Mouse (Mus musculus) left cerebral cortex, adult 2 months (tissue): Measurements from ENCODE around the gene Rnf38. TPM values are rescaled to one million over a fixed set of nuclear protein-coding genes. Genes with fewer than 3 reads are reported as not detected.

ENCODE experiments used
- DNase-seq, 2 experiments: peaks; one replicate each; pipeline ENCODE4 v3.0.0; 2021 to 2022; ENCODE audit warnings: low spot score in 2 of 2, mixed read lengths in 1 of 2; ENCODE audit errors: extremely low spot score in 1 of 2
- H3K27ac ChIP-seq: fragments of 200-600 bp; 2 replicates; pipeline ENCODE4 v1.8.1; 2022
- H3K4me3 ChIP-seq: fragments of 200-600 bp; 2 replicates; pipeline ENCODE4 v1.8.1; 2022
- CTCF ChIP-seq: fragments of 200-600 bp; IDR thresholded peaks from 2 replicates; pipeline ENCODE4 v1.8.1; 2022; ENCODE audit warnings: antibody characterized with exemption, mild to moderate bottlenecking, moderate library complexity
- intact Hi-C: fragments of 180-260 bp; cut with DNase I; formaldehyde crosslinking; loops from one replicate; pipeline ENCODE4 v1.15.1; 2025
- total RNA-seq, 2 experiments: library from RNA; stranded (reverse); gene quantifications; 2 replicates each; pipeline ENCODE4 v1.2.3; 2021

Gene Rnf38
- total RNA-seq, 2 experiments from 2014 or later, result 63.0 to 73.4 TPM

DNA sequence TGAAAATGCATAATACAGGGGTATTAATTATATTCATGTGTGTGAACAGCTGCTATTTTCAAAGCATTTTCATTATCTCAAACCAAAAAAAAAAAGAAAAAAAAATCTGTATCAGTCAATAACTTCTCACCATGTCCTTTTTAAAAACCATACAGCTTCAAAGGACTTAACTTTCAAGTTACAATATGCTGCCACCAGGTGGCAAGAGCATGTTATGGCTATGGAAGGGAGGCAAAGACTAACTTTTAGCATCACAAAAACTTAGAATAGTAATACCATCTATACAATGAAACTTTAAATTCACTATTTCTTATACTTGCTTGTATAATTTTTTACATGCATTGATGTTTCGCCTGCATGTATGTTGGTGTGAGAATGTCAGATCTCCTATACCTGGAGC is 33.6 kb downstream of the Rnf38 start:
- no peak overlapping the region for H3K27ac ChIP-seq
- DNase-seq, result no peak
- TF ChIP-seq CTCF, result peak; percentile 74
- intact Hi-C loops, result loop anchor here (10.0 kb wide), 1 partner anchor 95 kb away; no protein-coding TSS in a partner anchor
- H3K4me3 ChIP-seq, result no peak overlapping the region

- H3K27ac ChIP-seq, result no peak overlapping the region
- no peak overlapping the region for H3K4me3 ChIP-seq
- DNase-seq, result no peak
- no peak for TF ChIP-seq CTCF
- intact Hi-C loops, result no loop called here
Observed at GRCm38 (mm10) chr4:44187431-44187830, 46.2 kb downstream of the Rnf38 start.

DNA sequence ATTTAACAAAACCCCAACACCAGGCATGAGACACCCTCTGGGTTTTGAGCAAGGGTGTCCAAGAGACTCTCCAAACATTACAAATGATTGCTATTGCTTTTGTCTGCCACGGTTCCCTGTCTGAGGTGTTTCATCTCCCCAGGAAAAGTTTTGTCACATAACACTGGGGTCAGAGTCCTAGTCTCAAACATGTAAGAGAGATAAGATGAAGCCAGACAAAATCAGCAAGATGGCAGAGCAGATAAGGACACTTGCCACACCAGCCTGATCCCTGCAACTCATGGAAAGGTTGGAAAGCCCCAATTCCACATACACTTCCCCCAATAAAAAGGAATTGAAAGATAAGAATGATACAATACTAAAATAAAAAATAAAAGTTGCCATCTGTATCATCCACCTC is 49.7 kb downstream of the Rnf38 start:
- no peak for DNase-seq
- H3K27ac ChIP-seq, result no peak overlapping the region
- intact Hi-C loops, result no loop called here

GRCm38 (mm10) chr4:44179748-44180147 is 53.8 kb downstream of the Rnf38 start:
- H3K4me3 ChIP-seq, result no peak overlapping the region
- intact Hi-C loops, result no loop called here
- TF ChIP-seq CTCF, result no peak
- H3K27ac ChIP-seq, result no peak overlapping the region
- no peak for DNase-seq

More for the DNA sequence above, 49.7 kb downstream of the Rnf38 start:
- no peak overlapping the region for H3K4me3 ChIP-seq
- TF ChIP-seq CTCF, result no peak

DNA sequence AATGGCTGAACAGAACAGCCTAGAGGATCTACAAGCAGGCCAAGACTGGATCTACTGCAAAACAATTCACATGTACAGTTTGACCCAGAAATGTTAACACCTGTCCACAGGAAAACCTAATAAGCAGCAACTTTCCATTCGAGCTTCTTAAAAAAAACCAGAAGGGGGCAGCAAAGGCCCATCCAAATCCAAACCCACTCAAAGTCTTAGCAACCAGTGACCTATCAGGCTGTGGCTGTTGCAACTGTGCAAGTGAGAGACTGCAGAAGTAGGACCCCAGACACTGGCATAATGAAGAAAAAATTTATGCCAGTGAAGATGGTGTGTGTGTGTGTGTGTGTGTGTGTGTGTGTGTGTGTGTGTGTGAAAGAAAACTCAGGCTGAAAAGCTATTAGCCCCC is 60.4 kb downstream of the Rnf38 start:
- no peak overlapping the region for H3K27ac ChIP-seq
- peak; percentile 72 for TF ChIP-seq CTCF
- DNase-seq, result peak; percentile 28 to 43
- intact Hi-C loops, result loop anchor here (1.0 kb wide), 1 partner anchor 119 kb away; no protein-coding TSS in a partner anchor
- no peak overlapping the region for H3K4me3 ChIP-seq

- intact Hi-C loops, result loop anchor here (1.0 kb wide), 2 partner anchors 29 to 120 kb away; no protein-coding TSS in a partner anchor
- no peak for TF ChIP-seq CTCF
- Histone ChIP-seq H3K27ac (no peak overlapping the region), H3K4me3 (no peak overlapping the region)
- no peak for DNase-seq
Observed at GRCm38 (mm10) chr4:44172676-44173075, 60.9 kb downstream of the Rnf38 start.

GRCm38 (mm10) chr4:44169884-44170283 is 63.7 kb downstream of the Rnf38 start:
- intact Hi-C loops, result loop anchor here (5.0 kb wide), 1 partner anchor 62 kb away; the partner anchor contains the start of gene Rnf38
- DNase-seq, result no peak
- H3K4me3 ChIP-seq, result no peak overlapping the region
- H3K27ac ChIP-seq, result no peak overlapping the region
- no peak for TF ChIP-seq CTCF

GRCm38 (mm10) chr4:44168816-44169215 is 64.8 kb downstream of the Rnf38 start:
- intact Hi-C loops, result loop anchor here (5.0 kb wide), 1 partner anchor 63 kb away; the partner anchor contains the start of gene Rnf38
- no peak for TF ChIP-seq CTCF
- H3K4me3 ChIP-seq, result peak overlapping the region; percentile 91
- no peak overlapping the region; the same call in 1 of the 2 replicates for H3K27ac ChIP-seq
- no peak for DNase-seq

- Histone ChIP-seq H3K4me3 (peak overlapping the region; percentile 91), H3K27ac (peak overlapping the region; percentile 50)
- TF ChIP-seq CTCF, result no peak
- DNase-seq, result peak; percentile 90 to 91
- intact Hi-C loops, result loop anchor here (5.0 kb wide), 1 partner anchor 64 kb away; the partner anchor contains the start of gene Rnf38
Observed at GRCm38 (mm10) chr4:44168231-44168647, 65.3 kb downstream of the Rnf38 start.

GRCm38 (mm10) chr4:44167397-44168121 is 66.0 kb downstream of the Rnf38 start:
- peak; percentile 12 for TF ChIP-seq CTCF
- intact Hi-C loops, result loop anchor here (2.0 to 5.0 kb wide), 2 partner anchors 65 to 95 kb away; partner anchors contain the start of gene Rnf38
- Histone ChIP-seq H3K4me3 (peak overlapping the region; percentile 91), H3K27ac (peak overlapping the region; percentile 89)
- peak; percentile 61 to 78 for DNase-seq

DNA sequence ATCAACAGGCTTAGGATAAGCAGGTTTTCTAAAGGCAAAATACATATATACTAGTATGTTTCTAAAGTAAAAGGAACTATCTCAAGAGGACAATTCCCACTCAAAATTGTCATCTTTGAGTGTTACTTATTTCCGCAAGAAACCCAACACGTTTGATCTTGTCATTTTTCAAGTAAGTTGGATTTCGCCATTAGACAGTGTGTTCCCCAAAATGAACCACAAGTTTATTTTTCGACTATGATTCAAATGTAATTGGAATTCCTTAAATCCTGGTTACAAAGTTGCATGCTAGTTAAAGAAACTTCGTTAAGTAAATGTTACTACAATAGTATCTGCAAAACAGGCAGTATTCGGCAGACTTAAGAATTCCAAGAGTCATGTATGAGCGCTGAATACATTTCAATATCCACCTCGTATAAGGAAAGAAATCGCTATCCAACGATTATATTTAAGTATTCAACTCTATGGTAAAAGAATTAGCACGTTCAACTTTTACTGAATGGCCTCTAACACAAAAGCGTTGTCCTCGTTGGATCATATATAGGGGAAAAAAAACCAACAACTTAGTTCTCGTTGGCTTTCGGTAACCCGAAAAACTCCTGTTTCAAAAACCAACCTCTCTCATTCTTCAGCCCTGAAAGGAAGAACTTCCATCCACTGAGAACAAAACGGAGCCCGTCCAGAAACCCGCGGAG is 66.7 kb downstream of the Rnf38 start:
- TF ChIP-seq CTCF, result no peak
- no peak for DNase-seq
- intact Hi-C loops, result loop anchor here (2.0 to 5.0 kb wide), 2 partner anchors 65 to 94 kb away; partner anchors contain the start of gene Rnf38
- H3K4me3 ChIP-seq, result peak overlapping the region; percentile 91
- no peak overlapping the region for H3K27ac ChIP-seq

DNA sequence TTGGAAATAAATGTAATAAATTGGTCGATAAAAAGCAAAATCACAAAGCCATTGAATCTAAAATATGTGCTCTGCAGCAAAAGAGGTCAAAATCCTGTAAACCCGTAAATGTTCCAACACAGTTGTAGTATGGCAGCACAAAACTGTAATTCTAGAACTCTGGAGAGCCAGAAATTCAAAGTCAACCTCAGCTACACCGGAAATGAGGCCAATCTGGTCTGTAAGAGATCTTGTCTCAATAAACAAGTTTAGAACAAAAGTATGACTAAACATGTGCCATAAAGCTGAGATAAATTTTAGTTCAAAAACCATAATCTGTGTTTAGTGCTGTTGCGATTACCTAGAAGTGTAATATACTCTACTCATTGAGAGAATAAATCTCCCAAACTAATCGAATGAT is 69.0 kb downstream of the Rnf38 start:
- intact Hi-C loops, result loop anchor here (5.0 kb wide), 1 partner anchor 68 kb away; the partner anchor contains the start of gene Rnf38
- no peak for TF ChIP-seq CTCF
- Histone ChIP-seq H3K4me3 (no peak overlapping the region), H3K27ac (no peak overlapping the region)
- no peak for DNase-seq
